Mouse (Mus musculus): Measurements from ENCODE around the gene Myh2. TPM values are rescaled to one million over a fixed set of nuclear protein-coding genes. Genes with fewer than 3 reads are reported as not detected.

The Myh2 gene
- total RNA-seq, 1 experiment = not detected

DNA sequence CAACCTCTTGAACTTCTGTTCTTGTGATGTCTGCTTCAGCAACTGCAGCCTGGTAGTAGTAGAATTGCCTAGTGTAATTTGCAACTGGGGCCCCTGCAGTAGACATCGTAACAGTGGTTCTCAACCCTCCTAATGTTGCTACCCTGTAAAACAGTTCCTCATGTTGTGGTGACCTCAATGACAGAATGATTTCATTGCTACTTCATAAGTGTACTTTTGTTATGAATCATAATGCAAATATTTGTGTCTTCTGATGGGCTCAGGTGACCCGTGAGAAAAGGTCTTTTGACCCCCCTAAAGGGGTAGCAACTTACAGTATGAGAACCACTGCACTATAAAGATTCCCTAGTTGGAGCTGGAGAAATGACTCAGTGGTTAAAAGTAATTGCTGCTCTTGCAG, 1.6 kb downstream of the Myh2 start:
- H3K4me3 ChIP-seq (ENCODE audit: insufficient read depth in 1 of 2, low read depth in 1 of 2, low read length in 2 of 2, poor library complexity in 1 of 2, severe bottlenecking in 1 of 2) = no peak overlapping the region
- TF ChIP-seq MAFK (IDR thresholded peaks at IDR 0.05; ENCODE audit: insufficient read depth, low read depth, low read length) = no peak
- TF ChIP-seq ZC3H11A (IDR thresholded peaks at IDR 0.05; ENCODE audit: borderline replicate concordance, low read depth, low read length) = no peak
- no peak for TF ChIP-seq HCFC1 (IDR thresholded peaks at IDR 0.05; ENCODE audit: borderline replicate concordance, insufficient read depth, low read length)
- TF ChIP-seq ZNF384 (IDR thresholded peaks at IDR 0.05; ENCODE audit: low read depth, low read length) = no peak
- TF ChIP-seq CHD2 (IDR thresholded peaks at IDR 0.05; ENCODE audit: low read depth, low read length) = no peak
- H3K4me1 ChIP-seq (ENCODE audit: control insufficient read depth in 2 of 2, insufficient read depth in 2 of 2, low read length in 2 of 2, poor library complexity in 1 of 2) = no peaks in the 10 kb centered on the region
- H3K36me3 ChIP-seq (ENCODE audit: control insufficient read depth, insufficient read depth, low read length, poor library complexity, severe bottlenecking) = no peaks in the 10 kb centered on the region
- no peak for DNase-seq (ENCODE audit: low read depth, low spot score)
- H3K9me3 ChIP-seq (ENCODE audit: control insufficient read depth, insufficient read depth, low read depth, low read length) = no peaks in the 10 kb centered on the region
- in situ Hi-C loops (cut with MboI; ENCODE audit: low sequenced_read_pairs in 2 of 2, unreplicated experiment in 2 of 2) = no loop called here
- no peak overlapping the region for H3K9ac ChIP-seq (ENCODE audit: insufficient read depth, low read depth, low read length, poor library complexity, severe bottlenecking)
- H3K27ac ChIP-seq (ENCODE audit: insufficient read depth, low read depth, low read length, poor library complexity, severe bottlenecking) = no peak overlapping the region

GRCm38 (mm10) chr11:67176376-67176775, 5.5 kb downstream of the Myh2 start:
- H3K9me3 ChIP-seq (ENCODE audit: control insufficient read depth, insufficient read depth, low read depth, low read length) = no peaks in the 10 kb centered on the region
- no peaks in the 10 kb centered on the region for H3K36me3 ChIP-seq (ENCODE audit: control insufficient read depth, insufficient read depth, low read length, poor library complexity, severe bottlenecking)
- no peak overlapping the region for H3K4me3 ChIP-seq (ENCODE audit: insufficient read depth in 1 of 2, low read depth in 1 of 2, low read length in 2 of 2, poor library complexity in 1 of 2, severe bottlenecking in 1 of 2)
- no peak overlapping the region for H3K9ac ChIP-seq (ENCODE audit: insufficient read depth, low read depth, low read length, poor library complexity, severe bottlenecking)
- TF ChIP-seq CHD2 (IDR thresholded peaks at IDR 0.05; ENCODE audit: low read depth, low read length) (no peak), ZC3H11A (IDR thresholded peaks at IDR 0.05; ENCODE audit: borderline replicate concordance, low read depth, low read length) (no peak), HCFC1 (IDR thresholded peaks at IDR 0.05; ENCODE audit: borderline replicate concordance, insufficient read depth, low read length) (no peak), ZNF384 (IDR thresholded peaks at IDR 0.05; ENCODE audit: low read depth, low read length) (no peak), MAFK (IDR thresholded peaks at IDR 0.05; ENCODE audit: insufficient read depth, low read depth, low read length) (no peak)
- DNase-seq (ENCODE audit: low read depth, low spot score) = no peak
- in situ Hi-C loops (cut with MboI; ENCODE audit: low sequenced_read_pairs in 2 of 2, unreplicated experiment in 2 of 2) = no loop called here
- H3K27ac ChIP-seq (ENCODE audit: insufficient read depth, low read depth, low read length, poor library complexity, severe bottlenecking) = no peak overlapping the region
- no peaks in the 10 kb centered on the region for H3K4me1 ChIP-seq (ENCODE audit: control insufficient read depth in 2 of 2, insufficient read depth in 2 of 2, low read length in 2 of 2, poor library complexity in 1 of 2)

DNA sequence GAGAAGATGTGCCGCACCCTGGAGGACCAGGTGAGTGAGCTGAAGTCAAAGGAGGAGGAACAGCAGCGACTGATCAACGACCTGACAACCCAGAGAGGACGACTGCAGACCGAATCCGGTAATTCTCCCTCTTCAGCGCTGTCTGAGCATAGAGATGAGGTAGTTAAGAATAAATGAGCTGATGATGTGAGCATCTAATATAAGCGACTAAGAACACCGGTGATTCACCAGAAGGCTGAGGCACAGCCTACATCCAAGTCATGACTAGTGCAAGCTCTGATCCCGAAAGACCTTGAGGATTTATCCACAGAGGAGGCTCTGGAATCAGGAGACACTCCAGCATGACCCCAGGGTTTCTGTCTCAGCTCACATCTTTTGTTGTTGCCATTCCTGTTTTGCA, 19.5 kb downstream of the Myh2 start:
- H3K4me1 ChIP-seq (ENCODE audit: control insufficient read depth in 2 of 2, insufficient read depth in 2 of 2, low read length in 2 of 2, poor library complexity in 1 of 2) = no peaks in the 10 kb centered on the region
- in situ Hi-C loops (cut with MboI; ENCODE audit: low sequenced_read_pairs in 2 of 2, unreplicated experiment in 2 of 2) = no loop called here

DNA sequence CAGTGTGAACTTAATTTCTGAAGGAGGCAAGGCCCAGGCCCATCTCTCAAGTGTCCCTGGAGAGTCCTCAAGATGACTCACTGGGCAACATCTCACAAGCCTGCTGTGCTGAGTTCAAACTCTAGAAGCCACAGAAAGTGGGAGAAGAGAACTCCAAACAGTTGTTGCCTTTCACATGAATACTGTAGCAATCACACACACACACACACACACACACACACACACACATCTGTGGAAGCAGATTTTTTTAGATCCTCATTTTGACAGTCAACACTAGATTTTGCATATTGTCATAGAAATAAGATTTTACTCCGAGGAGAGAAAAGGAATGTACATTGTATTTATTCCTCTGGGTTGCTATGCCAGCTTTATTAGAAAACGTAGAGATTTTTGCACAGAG, 20.0 kb downstream of the Myh2 start:
- Histone ChIP-seq H3K9ac (ENCODE audit: insufficient read depth, low read depth, low read length, poor library complexity, severe bottlenecking) (no peak overlapping the region), H3K4me3 (ENCODE audit: insufficient read depth in 1 of 2, low read depth in 1 of 2, low read length in 2 of 2, poor library complexity in 1 of 2, severe bottlenecking in 1 of 2) (no peak overlapping the region), H3K27ac (ENCODE audit: insufficient read depth, low read depth, low read length, poor library complexity, severe bottlenecking) (no peak overlapping the region), H3K9me3 (ENCODE audit: control insufficient read depth, insufficient read depth, low read depth, low read length) (no peaks in the 10 kb centered on the region), H3K4me1 (ENCODE audit: control insufficient read depth in 2 of 2, insufficient read depth in 2 of 2, low read length in 2 of 2, poor library complexity in 1 of 2) (no peaks in the 10 kb centered on the region), H3K36me3 (ENCODE audit: control insufficient read depth, insufficient read depth, low read length, poor library complexity, severe bottlenecking) (no peaks in the 10 kb centered on the region)
- in situ Hi-C loops (cut with MboI; ENCODE audit: low sequenced_read_pairs in 2 of 2, unreplicated experiment in 2 of 2) = no loop called here
- TF ChIP-seq CHD2 (IDR thresholded peaks at IDR 0.05; ENCODE audit: low read depth, low read length) = no peak
- no peak for TF ChIP-seq ZNF384 (IDR thresholded peaks at IDR 0.05; ENCODE audit: low read depth, low read length)
- TF ChIP-seq ZC3H11A (IDR thresholded peaks at IDR 0.05; ENCODE audit: borderline replicate concordance, low read depth, low read length) = no peak
- no peak for TF ChIP-seq MAFK (IDR thresholded peaks at IDR 0.05; ENCODE audit: insufficient read depth, low read depth, low read length)
- no peak for TF ChIP-seq HCFC1 (IDR thresholded peaks at IDR 0.05; ENCODE audit: borderline replicate concordance, insufficient read depth, low read length)
- no peak for DNase-seq (ENCODE audit: low read depth, low spot score)

More for the DNA sequence above, 19.5 kb downstream of the Myh2 start:
- TF ChIP-seq ZNF384 (IDR thresholded peaks at IDR 0.05; ENCODE audit: low read depth, low read length) = no peak
- TF ChIP-seq HCFC1 (IDR thresholded peaks at IDR 0.05; ENCODE audit: borderline replicate concordance, insufficient read depth, low read length) = no peak
- TF ChIP-seq MAFK (IDR thresholded peaks at IDR 0.05; ENCODE audit: insufficient read depth, low read depth, low read length) = no peak
- TF ChIP-seq CHD2 (IDR thresholded peaks at IDR 0.05; ENCODE audit: low read depth, low read length) = no peak
- TF ChIP-seq ZC3H11A (IDR thresholded peaks at IDR 0.05; ENCODE audit: borderline replicate concordance, low read depth, low read length) = no peak
- Histone ChIP-seq H3K9ac (ENCODE audit: insufficient read depth, low read depth, low read length, poor library complexity, severe bottlenecking) (no peak overlapping the region), H3K27ac (ENCODE audit: insufficient read depth, low read depth, low read length, poor library complexity, severe bottlenecking) (no peak overlapping the region), H3K9me3 (ENCODE audit: control insufficient read depth, insufficient read depth, low read depth, low read length) (no peaks in the 10 kb centered on the region), H3K36me3 (ENCODE audit: control insufficient read depth, insufficient read depth, low read length, poor library complexity, severe bottlenecking) (no peaks in the 10 kb centered on the region), H3K4me3 (ENCODE audit: insufficient read depth in 1 of 2, low read depth in 1 of 2, low read length in 2 of 2, poor library complexity in 1 of 2, severe bottlenecking in 1 of 2) (no peak overlapping the region)
- DNase-seq (ENCODE audit: low read depth, low spot score) = no peak

DNA sequence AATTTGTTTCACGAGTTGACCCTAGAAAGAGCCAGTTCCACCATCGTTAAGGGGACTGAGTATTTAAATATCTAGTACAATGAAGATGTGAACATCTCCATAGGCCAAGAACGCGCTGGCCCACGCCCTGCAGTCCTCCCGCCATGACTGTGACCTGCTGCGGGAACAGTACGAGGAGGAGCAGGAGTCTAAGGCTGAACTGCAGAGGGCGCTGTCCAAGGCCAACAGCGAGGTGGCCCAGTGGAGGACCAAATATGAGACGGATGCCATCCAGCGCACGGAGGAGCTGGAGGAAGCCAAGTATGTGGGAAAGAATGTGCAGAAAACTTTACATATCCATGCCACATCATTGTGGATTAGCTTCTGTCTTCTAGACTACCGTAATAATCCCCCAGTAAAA, 20.7 kb downstream of the Myh2 start:
- TF ChIP-seq HCFC1 (IDR thresholded peaks at IDR 0.05; ENCODE audit: borderline replicate concordance, insufficient read depth, low read length) (no peak), MAFK (IDR thresholded peaks at IDR 0.05; ENCODE audit: insufficient read depth, low read depth, low read length) (no peak), CHD2 (IDR thresholded peaks at IDR 0.05; ENCODE audit: low read depth, low read length) (no peak), ZC3H11A (IDR thresholded peaks at IDR 0.05; ENCODE audit: borderline replicate concordance, low read depth, low read length) (no peak), ZNF384 (IDR thresholded peaks at IDR 0.05; ENCODE audit: low read depth, low read length) (no peak)
- H3K4me3 ChIP-seq (ENCODE audit: insufficient read depth in 1 of 2, low read depth in 1 of 2, low read length in 2 of 2, poor library complexity in 1 of 2, severe bottlenecking in 1 of 2) = no peak overlapping the region
- H3K4me1 ChIP-seq (ENCODE audit: control insufficient read depth in 2 of 2, insufficient read depth in 2 of 2, low read length in 2 of 2, poor library complexity in 1 of 2) = no peaks in the 10 kb centered on the region
- DNase-seq (ENCODE audit: low read depth, low spot score) = peak; percentile 12
- H3K36me3 ChIP-seq (ENCODE audit: control insufficient read depth, insufficient read depth, low read length, poor library complexity, severe bottlenecking) = no peaks in the 10 kb centered on the region
- no peaks in the 10 kb centered on the region for H3K9me3 ChIP-seq (ENCODE audit: control insufficient read depth, insufficient read depth, low read depth, low read length)
- no peak overlapping the region for H3K9ac ChIP-seq (ENCODE audit: insufficient read depth, low read depth, low read length, poor library complexity, severe bottlenecking)
- H3K27ac ChIP-seq (ENCODE audit: insufficient read depth, low read depth, low read length, poor library complexity, severe bottlenecking) = no peak overlapping the region
- in situ Hi-C loops (cut with MboI; ENCODE audit: low sequenced_read_pairs in 2 of 2, unreplicated experiment in 2 of 2) = no loop called here
